Mouse (Mus musculus) lung, adult 2 months (tissue): ENCODE data around the gene Gm20388.

Experiments used
- CTCF ChIP-seq: fragments of 200-500 bp; IDR thresholded peaks from 2 replicates; pipeline ENCODE4 v1.5.1; 2011; ENCODE audit warnings: mild to moderate bottlenecking, low read length, control low read depth; ENCODE audit not compliant: insufficient read depth
- POLR2A ChIP-seq: fragments of 200-500 bp; IDR thresholded peaks from 2 replicates; pipeline ENCODE4 v1.6.1; 2011; ENCODE audit warnings: low read depth, mild to moderate bottlenecking, control low read depth, low read length, borderline replicate concordance; ENCODE audit errors: extremely low read depth

- TF ChIP-seq CTCF: 0 out of 2 replicates have a peak, but pooled peaks have one; percentile 15
- no peak for TF ChIP-seq POLR2A
Measured at GRCm38 (mm10) chr8:121313458-121313857, 1402.8 kb downstream of the Gm20388 start.
